Mouse (Mus musculus) E14TG2a.4 (cell line): ENCODE results near the gene Rhbdl3.

Experiments used
- CTCF ChIP-seq: conservative IDR thresholded peaks from 2 replicates; pipeline ENCODE4 v1.5.1; 2014; ENCODE audit warnings: low read length
- NANOG ChIP-seq: IDR thresholded peaks from 2 replicates; pipeline ENCODE4 v1.6.1; 2014; ENCODE audit warnings: borderline replicate concordance, low read length, mixed read lengths

- TF ChIP-seq CTCF = no peak
- no peak for TF ChIP-seq NANOG
Measured at GRCm38 (mm10) chr11:80311271-80311670, 10.6 kb downstream of the Rhbdl3 start.
